11 mouse cellular contexts compared by ENCODE assay signal in genomic region chr11:85393990-85394389, GRCm38 (mm10). TPM values are rescaled to one million over a fixed set of nuclear protein-coding genes. Genes with fewer than 3 reads are reported as not detected.
DNase-seq lines count a peak whose midpoint lies in the region; ATAC-seq and TF ChIP-seq lines count a peak whose summit lies in the region.
"Had no signal": no experiment of that assay in that cellular context is flagged by ENCODE, and none has a peak within 500 bp of the region (broad histone marks: within the 10 kb centered on the region; RNA-seq: fewer than 3 reads in every experiment).

No protein-coding gene starts in this region.

- DNase-seq in hindbrain, postnatal 0 days (ENCODE audit: low spot score), result no peak
- peak; percentile 13 for DNase-seq in midbrain, embryonic 14.5 days
- no peak for DNase-seq in midbrain, embryonic 10.5 days (ENCODE audit: low spot score)
- peak; percentile 38 for DNase-seq in embryo, embryonic 11 days
- peak; percentile 23 for DNase-seq in lung, postnatal 14 days
- no peak for DNase-seq in B cell, adult 2 months
- DNase-seq in spleen, postnatal 10 days (ENCODE audit: low spot score in 2 of 2), result no peak
- DNase-seq: adrenal gland, postnatal 10 days had no signal

- WGBS in hindbrain, postnatal 0 days, result 59% methylated on average over 3 of the region's 3 CpGs
- 67% methylated on average over 3 of the region's 3 CpGs for WGBS in hindbrain, embryonic 12.5 days
- WGBS in midbrain, embryonic 14.5 days, result 65% methylated on average over 3 of the region's 3 CpGs
- 54% methylated on average over 3 of the region's 3 CpGs for WGBS in midbrain, embryonic 10.5 days

- no peak overlapping the region for H3K9ac ChIP-seq in hindbrain, postnatal 0 days (replicated peaks; ENCODE audit: low read length)
- no peak overlapping the region for H3K9ac ChIP-seq in hindbrain, embryonic 12.5 days
- no peak overlapping the region for H3K9ac ChIP-seq in midbrain, embryonic 14.5 days (replicated peaks; ENCODE audit: low read length)
- H3K9ac ChIP-seq: embryonic facial prominence, embryonic 12.5 days; hindbrain, embryonic 14.5 days had no signal

- H3K27ac ChIP-seq in hindbrain, postnatal 0 days, result no peak overlapping the region
- no peak overlapping the region for H3K27ac ChIP-seq in hindbrain, embryonic 12.5 days
- no peak overlapping the region for H3K27ac ChIP-seq in midbrain, embryonic 14.5 days (replicated peaks; ENCODE audit: low read depth, low read length)
- H3K27ac ChIP-seq in midbrain, embryonic 10.5 days (replicated peaks), result no peak overlapping the region
- H3K27ac ChIP-seq: embryonic facial prominence, embryonic 12.5 days; hindbrain, embryonic 14.5 days had no signal

- H3K9me3 ChIP-seq in hindbrain, postnatal 0 days (ENCODE audit: low read length), result no peaks in the 10 kb centered on the region
- H3K9me3 ChIP-seq in hindbrain, embryonic 12.5 days (replicated peaks), result no peaks in the 10 kb centered on the region
- H3K9me3 ChIP-seq in midbrain, embryonic 14.5 days (ENCODE audit: control insufficient read depth, low read length), result no peaks in the 10 kb centered on the region
- H3K9me3 ChIP-seq in midbrain, embryonic 10.5 days (replicated peaks), result no peaks in the 10 kb centered on the region
- H3K9me3 ChIP-seq: embryonic facial prominence, embryonic 12.5 days had no signal

- ATAC-seq in hindbrain, postnatal 0 days, result no peak
- ATAC-seq in hindbrain, embryonic 12.5 days (ENCODE audit: low FRiP score), result no peak
- ATAC-seq in midbrain, embryonic 14.5 days (ENCODE audit: low FRiP score, low TSS enrichment), result no peak

- TF ChIP-seq CTCF in hindbrain, postnatal 0 days (IDR thresholded peaks at IDR 0.05; ENCODE audit: low read depth), result 0 out of 2 replicates have a peak, but pooled peaks have one; percentile 9

- H3K4me2 ChIP-seq in hindbrain, postnatal 0 days (ENCODE audit: low read depth, low read length), result no peak overlapping the region
- H3K4me2 ChIP-seq in hindbrain, embryonic 12.5 days (replicated peaks), result no peak overlapping the region
- no peak overlapping the region for H3K4me2 ChIP-seq in midbrain, embryonic 14.5 days (ENCODE audit: low read length)
- H3K4me2 ChIP-seq: embryonic facial prominence, embryonic 12.5 days; hindbrain, embryonic 14.5 days had no signal

- H3K4me1 ChIP-seq in hindbrain, postnatal 0 days (ENCODE audit: insufficient read depth, low read length), result no peaks in the 10 kb centered on the region
- peaks cover 14% of the 10 kb centered on the region for H3K4me1 ChIP-seq in hindbrain, embryonic 12.5 days
- 0 out of 2 replicates have a peak, but pooled peaks cover 4% of the 10 kb centered on the region for H3K4me1 ChIP-seq in midbrain, embryonic 14.5 days (ENCODE audit: control insufficient read depth, insufficient read depth, low read length)
- peaks cover 37% of the 10 kb centered on the region for H3K4me1 ChIP-seq in midbrain, embryonic 10.5 days

- H3K4me3 ChIP-seq in hindbrain, postnatal 0 days (ENCODE audit: low read length), result no peak overlapping the region
- H3K4me3 ChIP-seq in hindbrain, embryonic 12.5 days, result no peak overlapping the region
- no peak overlapping the region for H3K4me3 ChIP-seq in midbrain, embryonic 14.5 days (replicated peaks; ENCODE audit: low read depth, low read length)
- H3K4me3 ChIP-seq in midbrain, embryonic 10.5 days, result no peak overlapping the region
- H3K4me3 ChIP-seq: embryonic facial prominence, embryonic 12.5 days had no signal

- H3K27me3 ChIP-seq in hindbrain, postnatal 0 days (ENCODE audit: insufficient read depth, low read length), result no peaks in the 10 kb centered on the region
- H3K27me3 ChIP-seq in hindbrain, embryonic 12.5 days, result no peaks in the 10 kb centered on the region
- no peaks in the 10 kb centered on the region for H3K27me3 ChIP-seq in midbrain, embryonic 14.5 days (ENCODE audit: control insufficient read depth, insufficient read depth, low read length)
- H3K27me3 ChIP-seq in midbrain, embryonic 10.5 days (ENCODE audit: low read depth, poor library complexity, severe bottlenecking), result no peaks in the 10 kb centered on the region
- H3K27me3 ChIP-seq: embryonic facial prominence, embryonic 12.5 days had no signal

- H3K36me3 ChIP-seq in hindbrain, postnatal 0 days (ENCODE audit: insufficient read depth, low read length), result no peaks in the 10 kb centered on the region
- H3K36me3 ChIP-seq in hindbrain, embryonic 12.5 days, result no peaks in the 10 kb centered on the region
- H3K36me3 ChIP-seq in midbrain, embryonic 14.5 days (ENCODE audit: control insufficient read depth, insufficient read depth, low read length), result no peaks in the 10 kb centered on the region
- no peaks in the 10 kb centered on the region for H3K36me3 ChIP-seq in midbrain, embryonic 10.5 days
- H3K36me3 ChIP-seq: embryonic facial prominence, embryonic 12.5 days had no signal

RNA-seq across cellular contexts. Expression of gene Bcas3, which starts 41.0 kb away (rescaled TPM):
- total RNA-seq in hindbrain, postnatal 0 days (2014; rRNA removed), result 32.3 and 42.9 TPM in 2 replicates
- polyA plus RNA-seq in hindbrain, postnatal 0 days (2015; fragmentation: Nextera tagmentation; extraction: Ambion mirVana), result 28.5 and 31.6 TPM in 2 replicates
- polyA plus RNA-seq in hindbrain, embryonic 12.5 days (2016; fragmentation: Nextera tagmentation; extraction: Ambion mirVana), result 33.9 and 36.8 TPM in 2 replicates
- 26.2 and 33.4 TPM in 2 replicates for polyA plus RNA-seq in midbrain, embryonic 14.5 days (2014; fragmentation: Nextera tagmentation; extraction: Ambion mirVana)
- 20.2 and 24.2 TPM in 2 replicates for polyA plus RNA-seq in midbrain, embryonic 10.5 days (2016; fragmentation: Nextera tagmentation; extraction: Ambion mirVana)

Comparison
In these comparisons a context has a peak if more than half of its experiments do, and no peak if none do; other contexts are left out.
1. DNase-seq: peak in midbrain, embryonic 14.5 days (single experiment), embryo, embryonic 11 days (single experiment) and lung, postnatal 14 days (single experiment); none in hindbrain, postnatal 0 days (single experiment), midbrain, embryonic 10.5 days (single experiment), B cell, adult 2 months (0 of 2) and spleen, postnatal 10 days (0 of 2).